Mouse (Mus musculus) neural tube, embryonic 13.5 days (tissue): Measurements from ENCODE around the gene Rbfox3. TPM values are rescaled to one million over a fixed set of nuclear protein-coding genes. Genes with fewer than 3 reads are reported as not detected.
A peak's percentile ranks its signal among the peaks of the same experiment; 100 is the strongest.

ENCODE experiments used
- ATAC-seq: fragments of 200-750 bp; cut with Nextera tagmentation; 2 replicates; pipeline ENCODE4 v1.8.0; 2017; ENCODE audit warnings: low read depth, mild to moderate bottlenecking, moderate TSS enrichment, moderate library complexity
- H3K27ac ChIP-seq: fragments of 300-500 bp; sonication (generic); replicated peaks from 2 replicates; pipeline ENCODE4 v1.5.1; 2015; ENCODE audit warnings: moderate library complexity, mild to moderate bottlenecking, inconsistent platforms
- H3K27me3 ChIP-seq: fragments of 300-500 bp; sonication (generic); 2 replicates; pipeline ENCODE4 v1.6.1; 2015; ENCODE audit warnings: mild to moderate bottlenecking, inconsistent platforms
- H3K36me3 ChIP-seq: fragments of 300-500 bp; sonication (generic); 2 replicates; pipeline ENCODE4 v1.6.1; 2015; ENCODE audit warnings: mild to moderate bottlenecking, inconsistent platforms
- H3K4me1 ChIP-seq: fragments of 300-500 bp; sonication (generic); replicated peaks from 2 replicates; pipeline ENCODE4 v1.6.1; 2015; ENCODE audit warnings: inconsistent platforms
- H3K4me2 ChIP-seq: fragments of 300-500 bp; sonication (generic); 2 replicates; pipeline ENCODE4 v1.6.1; 2015; ENCODE audit warnings: inconsistent platforms, mild to moderate bottlenecking, moderate library complexity
- H3K4me3 ChIP-seq: fragments of 300-500 bp; sonication (generic); 2 replicates; pipeline ENCODE4 v1.5.1; 2015; ENCODE audit warnings: mild to moderate bottlenecking, inconsistent platforms
- H3K9ac ChIP-seq: fragments of 300-500 bp; sonication (generic); 2 replicates; pipeline ENCODE4 v1.6.1; 2015; ENCODE audit warnings: moderate library complexity, mild to moderate bottlenecking, inconsistent platforms
- H3K9me3 ChIP-seq: fragments of 300-500 bp; sonication (generic); 2 replicates; pipeline ENCODE4 v1.6.1; 2016; ENCODE audit warnings: inconsistent platforms
- WGBS: fragments of 180-500 bp; shearing (Covaris S2); methylation state at CpG from one replicate; pipeline ENCODE4 v1.1.7; 2015; 5-methylcytosine and 5-hydroxymethylcytosine counted together
- polyA plus RNA-seq: library from polyadenylated mRNA; unstranded; fragments of >200 nt; fragmentation: Nextera tagmentation; extraction: Ambion mirVana; gene quantifications from 2 replicates; pipeline ENCODE4 v1.2.1, GENCODE M21; 2015

The Rbfox3 gene
- polyA plus RNA-seq, 1 experiment from 2014 or later: 71.2 TPM

DNA sequence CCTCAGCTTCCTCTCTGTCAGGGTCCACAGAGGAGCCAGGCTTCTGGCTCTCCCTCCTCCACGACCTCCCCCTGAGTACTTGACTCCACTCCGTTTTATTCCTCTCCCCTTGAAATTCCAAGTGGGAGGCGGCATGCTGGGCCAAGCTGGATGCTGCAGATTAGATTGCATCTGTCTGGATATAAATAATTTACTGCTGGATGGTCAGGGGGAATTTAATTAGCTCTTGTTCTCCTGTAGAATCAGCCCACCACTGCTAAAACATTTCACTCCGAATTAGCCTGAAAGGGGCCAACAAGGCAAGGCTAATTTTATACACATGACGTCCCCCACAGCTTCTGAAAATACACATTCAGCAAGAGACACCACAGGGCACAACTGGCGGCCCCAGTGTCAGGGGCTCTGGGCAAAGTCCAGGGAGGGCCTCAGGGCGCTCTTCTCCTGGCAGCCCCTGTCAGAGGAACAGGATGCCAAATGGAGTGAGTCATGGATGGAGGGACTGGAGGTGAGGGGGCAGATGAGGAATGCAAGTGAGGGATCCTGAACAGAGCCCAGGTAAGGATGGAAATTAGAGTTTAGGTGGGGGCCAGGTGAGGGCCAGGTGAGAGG lies 36.8 kb downstream of the Rbfox3 start:
- Histone ChIP-seq H3K4me2 (0 out of 2 replicates have a peak overlapping the region, but pooled peaks have one; percentile 26), H3K36me3 (no peaks in the 10 kb centered on the region), H3K9ac (peak overlapping the region; percentile 46), H3K4me3 (no peak overlapping the region), H3K27ac (peak overlapping the region; percentile 93), H3K4me1 (peaks cover 39% of the 10 kb centered on the region), H3K27me3 (no peaks in the 10 kb centered on the region), H3K9me3 (no peaks in the 10 kb centered on the region)
- WGBS: 15% methylated on average over 7 of the region's 7 CpGs
- peak; percentile 44 for ATAC-seq

DNA sequence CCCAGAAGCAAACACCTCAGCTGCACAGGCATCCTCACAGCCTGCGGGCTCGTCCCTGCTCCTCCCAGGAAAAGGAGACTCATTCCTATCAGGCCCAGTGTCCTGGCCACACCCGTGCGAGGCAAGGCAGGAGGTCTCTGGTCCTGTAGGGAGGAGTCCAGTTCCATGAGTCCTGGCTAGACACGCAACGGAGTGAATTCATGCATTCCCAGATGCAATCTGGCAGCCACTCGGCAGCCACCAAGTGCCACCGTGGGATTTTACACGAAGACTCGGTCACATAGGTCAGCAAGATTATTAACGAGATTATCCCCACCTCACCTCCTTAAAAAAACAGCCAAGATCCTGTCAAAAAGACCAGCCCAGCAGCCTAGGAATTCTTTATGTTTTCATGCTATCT lies 37.4 kb downstream of the Rbfox3 start:
- H3K4me1 ChIP-seq: peaks cover 39% of the 10 kb centered on the region
- WGBS: 51% methylated on average over 11 of the region's 11 CpGs
- H3K4me3 ChIP-seq: no peak overlapping the region

GRCm38 (mm10) chr11:118871527-118871926 lies 39.9 kb downstream of the Rbfox3 start:
- Histone ChIP-seq H3K4me1 (peaks cover 35% of the 10 kb centered on the region), H3K27me3 (no peaks in the 10 kb centered on the region), H3K4me2 (no peak overlapping the region), H3K9me3 (no peaks in the 10 kb centered on the region), H3K27ac (no peak overlapping the region), H3K36me3 (peaks cover 12% of the 10 kb centered on the region; the same call in 1 of the 2 replicates), H3K9ac (no peak overlapping the region), H3K4me3 (no peak overlapping the region)
- 77% methylated on average over 10 of the region's 10 CpGs for WGBS
- no peak for ATAC-seq

More for the DNA sequence above, 37.4 kb downstream of the Rbfox3 start:
- no peaks in the 10 kb centered on the region for H3K9me3 ChIP-seq
- H3K27ac ChIP-seq: peak overlapping the region; percentile 93
- H3K27me3 ChIP-seq: no peaks in the 10 kb centered on the region
- H3K9ac ChIP-seq: 0 out of 2 replicates have a peak overlapping the region, but pooled peaks have one; percentile 46
- H3K36me3 ChIP-seq: peaks cover 1% of the 10 kb centered on the region; the same call in 1 of the 2 replicates
- no peak for ATAC-seq
- no peak overlapping the region for H3K4me2 ChIP-seq

GRCm38 (mm10) chr11:118863360-118863759 lies 48.0 kb downstream of the Rbfox3 start:
- Histone ChIP-seq H3K4me2 (no peak overlapping the region), H3K4me1 (peaks cover 54% of the 10 kb centered on the region), H3K9ac (no peak overlapping the region), H3K9me3 (no peaks in the 10 kb centered on the region), H3K36me3 (peaks cover 6% of the 10 kb centered on the region; the same call in 1 of the 2 replicates), H3K4me3 (no peak overlapping the region), H3K27me3 (no peaks in the 10 kb centered on the region), H3K27ac (peak overlapping the region; percentile 59)
- WGBS: 87% methylated on average over 3 of the region's 3 CpGs
- no peak for ATAC-seq

GRCm38 (mm10) chr11:118861801-118862431 lies 49.5 kb downstream of the Rbfox3 start:
- no peak for ATAC-seq
- H3K36me3 ChIP-seq: no peaks in the 10 kb centered on the region
- no peak overlapping the region for H3K4me2 ChIP-seq
- no peak overlapping the region for H3K9ac ChIP-seq
- no peak overlapping the region for H3K27ac ChIP-seq
- peaks cover 69% of the 10 kb centered on the region for H3K4me1 ChIP-seq
- H3K27me3 ChIP-seq: no peaks in the 10 kb centered on the region
- no peak overlapping the region for H3K4me3 ChIP-seq
- WGBS: 88% methylated on average over 15 of the region's 15 CpGs
- no peaks in the 10 kb centered on the region for H3K9me3 ChIP-seq

DNA sequence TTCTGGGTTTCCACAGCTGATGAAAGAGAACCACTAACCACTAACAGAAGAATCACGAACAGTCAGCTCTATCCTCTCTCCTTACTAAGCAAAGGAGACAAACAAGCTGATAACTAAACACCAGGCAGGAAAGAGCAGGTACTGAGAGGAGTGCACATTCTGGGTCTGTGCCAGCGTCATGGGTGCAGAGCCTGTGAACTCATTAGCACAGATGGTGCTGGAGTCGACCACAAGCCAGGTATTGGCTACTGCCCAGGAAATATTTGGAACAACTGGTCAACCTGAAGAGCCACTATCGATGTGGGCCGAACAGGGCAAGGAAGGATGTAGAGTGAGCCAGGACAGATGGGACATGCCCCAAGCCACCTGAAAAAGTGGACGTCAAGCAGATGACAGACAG lies 50.2 kb downstream of the Rbfox3 start:
- 81% methylated on average over 6 of the region's 6 CpGs for WGBS

GRCm38 (mm10) chr11:118860812-118861211 lies 50.6 kb downstream of the Rbfox3 start:
- no peak overlapping the region for H3K27ac ChIP-seq
- no peak for ATAC-seq
- peaks cover 76% of the 10 kb centered on the region for H3K4me1 ChIP-seq
- no peaks in the 10 kb centered on the region for H3K27me3 ChIP-seq
- WGBS: 84% methylated on average over 8 of the region's 8 CpGs
- no peak overlapping the region for H3K4me3 ChIP-seq
- H3K4me2 ChIP-seq: no peak overlapping the region
- no peak overlapping the region for H3K9ac ChIP-seq
- H3K9me3 ChIP-seq: no peaks in the 10 kb centered on the region
- H3K36me3 ChIP-seq: no peaks in the 10 kb centered on the region

More for the DNA sequence above, 50.2 kb downstream of the Rbfox3 start:
- H3K27me3 ChIP-seq: no peaks in the 10 kb centered on the region
- no peak overlapping the region for H3K4me2 ChIP-seq
- H3K9me3 ChIP-seq: no peaks in the 10 kb centered on the region
- H3K36me3 ChIP-seq: no peaks in the 10 kb centered on the region
- no peak overlapping the region for H3K27ac ChIP-seq
- no peak for ATAC-seq
- no peak overlapping the region for H3K9ac ChIP-seq
- no peak overlapping the region for H3K4me3 ChIP-seq
- peaks cover 75% of the 10 kb centered on the region for H3K4me1 ChIP-seq

DNA sequence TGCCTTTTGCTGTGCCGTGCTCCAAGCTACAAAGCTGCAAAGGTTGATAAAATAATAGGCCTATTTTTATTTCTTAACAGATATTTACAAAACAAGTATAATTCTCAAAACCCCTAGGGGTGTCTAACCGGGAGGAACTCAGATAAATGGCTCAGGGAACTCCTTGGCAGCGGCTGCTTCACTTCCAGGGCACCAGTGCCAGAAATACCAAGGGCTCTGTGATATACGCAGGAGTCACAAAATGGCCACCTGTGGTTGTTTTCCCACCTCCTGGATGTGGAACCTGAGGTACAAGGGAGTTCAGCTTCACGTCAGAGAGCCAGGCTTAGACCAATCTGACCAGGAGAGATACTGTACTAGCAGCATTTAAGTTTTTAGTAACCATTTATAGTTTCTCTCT lies 51.6 kb downstream of the Rbfox3 start:
- 65% methylated on average over 5 of the region's 5 CpGs for WGBS
- H3K27ac ChIP-seq: no peak overlapping the region
- no peak overlapping the region for H3K9ac ChIP-seq
- H3K4me3 ChIP-seq: no peak overlapping the region
- no peaks in the 10 kb centered on the region for H3K36me3 ChIP-seq
- no peak overlapping the region for H3K4me2 ChIP-seq
- no peaks in the 10 kb centered on the region for H3K27me3 ChIP-seq
- peaks cover 73% of the 10 kb centered on the region for H3K4me1 ChIP-seq
- no peak for ATAC-seq
- no peaks in the 10 kb centered on the region for H3K9me3 ChIP-seq

DNA sequence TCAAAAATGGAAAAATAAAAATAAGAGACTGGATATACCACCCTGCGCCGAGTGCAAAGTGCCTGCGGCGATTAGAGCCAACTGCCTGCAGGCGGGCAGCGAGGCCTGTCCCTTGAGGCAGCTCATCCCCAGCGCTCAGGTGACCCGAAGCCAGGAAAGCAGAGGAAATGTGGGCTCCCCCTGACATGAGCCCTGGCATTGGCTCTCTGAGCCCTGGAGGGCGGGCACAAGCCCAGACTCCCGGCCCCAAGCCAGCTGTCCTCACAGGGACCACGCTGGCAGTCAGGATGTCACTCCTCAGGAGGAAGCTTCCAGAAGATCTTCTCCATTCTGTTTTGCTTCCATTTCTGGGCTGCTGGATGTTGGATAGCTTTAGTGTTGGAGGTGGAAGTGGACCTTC lies 53.1 kb downstream of the Rbfox3 start:
- Histone ChIP-seq H3K9me3 (no peaks in the 10 kb centered on the region), H3K4me3 (no peak overlapping the region), H3K27ac (peak overlapping the region; percentile 69), H3K36me3 (no peaks in the 10 kb centered on the region), H3K27me3 (no peaks in the 10 kb centered on the region), H3K4me1 (peaks cover 64% of the 10 kb centered on the region), H3K4me2 (no peak overlapping the region), H3K9ac (no peak overlapping the region)
- WGBS: 59% methylated on average over 11 of the region's 11 CpGs
- no peak for ATAC-seq

- H3K27ac ChIP-seq: no peak overlapping the region
- no peaks in the 10 kb centered on the region for H3K27me3 ChIP-seq
- 80% methylated on average over 6 of the region's 6 CpGs for WGBS
- no peaks in the 10 kb centered on the region for H3K9me3 ChIP-seq
- no peak overlapping the region for H3K4me3 ChIP-seq
- H3K9ac ChIP-seq: no peak overlapping the region
- peaks cover 33% of the 10 kb centered on the region for H3K4me1 ChIP-seq
- H3K4me2 ChIP-seq: no peak overlapping the region
- no peaks in the 10 kb centered on the region for H3K36me3 ChIP-seq
- ATAC-seq: no peak
Measured at GRCm38 (mm10) chr11:118851391-118851790, 60.0 kb downstream of the Rbfox3 start.

DNA sequence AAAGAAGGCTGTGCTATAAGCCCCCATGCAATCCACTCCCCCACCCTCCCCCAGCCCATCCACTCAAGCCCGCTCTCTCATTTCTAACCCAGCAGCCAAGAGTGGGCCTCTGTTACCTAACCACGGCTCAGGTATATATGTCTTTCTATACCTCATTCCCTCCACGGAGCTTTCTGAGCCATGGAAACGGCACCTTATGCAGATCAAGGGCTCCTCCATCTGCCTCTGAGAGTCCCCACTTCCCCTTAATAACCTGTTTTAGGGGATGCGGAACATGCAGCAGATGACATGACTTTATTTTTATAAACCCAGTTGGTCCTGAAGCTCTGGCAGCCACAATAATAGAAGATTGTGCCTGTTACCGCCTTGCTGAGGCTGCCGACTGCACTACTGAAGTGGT lies 63.4 kb downstream of the Rbfox3 start:
- Histone ChIP-seq H3K27ac (peak overlapping the region; percentile 47; the same call in 1 of the 2 replicates), H3K9ac (0 out of 2 replicates have a peak overlapping the region, but pooled peaks have one; percentile 19), H3K9me3 (no peaks in the 10 kb centered on the region), H3K27me3 (no peaks in the 10 kb centered on the region), H3K4me2 (no peak overlapping the region), H3K4me3 (no peak overlapping the region), H3K36me3 (no peaks in the 10 kb centered on the region), H3K4me1 (peaks cover 34% of the 10 kb centered on the region)
- WGBS: 77% methylated on average over 7 of the region's 7 CpGs
- ATAC-seq: 0 out of 2 replicates have a peak, but pooled peaks have one; percentile 28

DNA sequence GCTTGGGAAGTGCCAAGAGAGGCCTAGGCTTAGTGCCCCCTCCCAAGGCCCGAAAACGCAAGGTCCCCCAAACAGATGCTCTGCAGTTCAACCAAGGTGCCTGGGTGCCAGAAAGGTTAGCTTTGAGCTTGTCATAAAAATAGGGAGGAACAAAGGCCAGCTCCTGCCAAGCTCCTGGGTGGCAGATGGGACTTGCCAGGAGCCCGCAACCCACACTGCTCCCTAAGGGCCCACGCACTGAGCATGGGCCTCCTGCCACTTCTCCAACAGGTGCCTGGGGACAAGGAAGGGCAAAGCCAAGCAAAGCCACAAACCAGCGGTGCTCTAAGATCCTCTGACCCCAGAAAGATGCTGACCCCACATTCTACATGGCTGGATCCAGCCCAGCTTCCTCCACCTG lies 70.4 kb downstream of the Rbfox3 start:
- 68% methylated on average over 5 of the region's 5 CpGs for WGBS
- H3K4me2 ChIP-seq: no peak overlapping the region

More for the DNA sequence above, 70.4 kb downstream of the Rbfox3 start:
- H3K27me3 ChIP-seq: no peaks in the 10 kb centered on the region
- H3K4me3 ChIP-seq: no peak overlapping the region
- no peak overlapping the region for H3K9ac ChIP-seq
- no peaks in the 10 kb centered on the region for H3K9me3 ChIP-seq
- ATAC-seq: no peak
- H3K4me1 ChIP-seq: peaks cover 70% of the 10 kb centered on the region
- H3K36me3 ChIP-seq: no peaks in the 10 kb centered on the region
- peak overlapping the region; percentile 25; the same call in 1 of the 2 replicates for H3K27ac ChIP-seq
